Mouse (Mus musculus) MEL (cell line): ENCODE measurements around the gene Lpar5. TPM values are rescaled to one million over a fixed set of nuclear protein-coding genes. Genes with fewer than 3 reads are reported as not detected.
A peak's percentile ranks its signal among the peaks of the same experiment; 100 is the strongest.

ENCODE experiments used
- DNase-seq: peaks from one replicate; pipeline ENCODE4 v3.0.0; 2011; ENCODE audit warnings: low read depth, low spot score
- H3K27ac ChIP-seq: 2 replicates; pipeline ENCODE4 v1.5.1; 2012; ENCODE audit warnings: low read depth, mild to moderate bottlenecking, control low read depth, low read length, moderate library complexity; ENCODE audit not compliant: control insufficient read depth
- H3K27me3 ChIP-seq, 2 experiments: fragments of 150-350 bp in 1 of 2; sonication (generic) in 1 of 2; 2 replicates each; pipeline ENCODE4 v1.6.1; 2012; ENCODE audit warnings: low read length in 2 of 2, mild to moderate bottlenecking in 2 of 2, improper control_type of control experiment in 1 of 2, moderate library complexity in 1 of 2; ENCODE audit not compliant: insufficient read depth in 2 of 2, control insufficient read depth in 1 of 2
- H3K36me3 ChIP-seq, 2 experiments: 2 replicates each; pipeline ENCODE4 v1.6.1; 2012 to 2014; ENCODE audit warnings: low read length in 2 of 2, improper control_type of control experiment in 1 of 2, inconsistent platforms in 1 of 2, mild to moderate bottlenecking in 1 of 2; ENCODE audit not compliant: insufficient read depth in 2 of 2, control insufficient read depth in 1 of 2
- H3K4me1 ChIP-seq, 2 experiments: fragments of 150-350 bp in 1 of 2; sonication (generic) in 1 of 2; 2 replicates each; pipeline ENCODE4 v1.6.1; 2012; ENCODE audit warnings: low read length in 2 of 2, improper control_type of control experiment in 1 of 2, mild to moderate bottlenecking in 1 of 2; ENCODE audit not compliant: insufficient read depth in 2 of 2, control insufficient read depth in 1 of 2
- H3K4me3 ChIP-seq, 2 experiments: fragments of 150-350 bp in 1 of 2; sonication (generic) in 1 of 2; 2 replicates each; pipeline ENCODE4 v1.5.1; 2012; ENCODE audit warnings: low read depth in 2 of 2, low read length in 2 of 2, mild to moderate bottlenecking in 2 of 2, moderate library complexity in 2 of 2, control low read depth in 1 of 2, improper control_type of control experiment in 1 of 2; ENCODE audit not compliant: control insufficient read depth in 1 of 2, insufficient read depth in 1 of 2
- H3K79me2 ChIP-seq: 2 replicates; pipeline ENCODE4 v1.6.1; 2012; ENCODE audit warnings: mild to moderate bottlenecking, low read length, moderate library complexity; ENCODE audit not compliant: control insufficient read depth, poor library complexity, insufficient read depth
- H3K9ac ChIP-seq: 2 replicates; pipeline ENCODE4 v1.6.1; 2012; ENCODE audit warnings: low read depth, mild to moderate bottlenecking, control low read depth, low read length, moderate library complexity; ENCODE audit not compliant: control insufficient read depth, poor library complexity, severe bottlenecking
- H3K9me3 ChIP-seq: fragments of 150-350 bp; sonication (generic); replicated peaks from 2 replicates; pipeline ENCODE4 v1.6.1; 2012; ENCODE audit warnings: mild to moderate bottlenecking, low read length, improper control_type of control experiment, moderate library complexity; ENCODE audit not compliant: insufficient read depth
- CHD1 ChIP-seq: IDR thresholded peaks from 2 replicates; pipeline ENCODE4 v1.6.1; 2012; ENCODE audit warnings: low read depth, mild to moderate bottlenecking, inconsistent platforms, low read length, improper control_type of control experiment
- CHD2 ChIP-seq: IDR thresholded peaks from 2 replicates; pipeline ENCODE4 v1.6.1; 2011; ENCODE audit warnings: low read length, improper control_type of control experiment
- CTCF ChIP-seq, 3 experiments: IDR thresholded peaks in 2 of 3; conservative IDR thresholded peaks in 1 of 3; 2 replicates each; pipeline ENCODE4 v1.5.1; 2011 to 2012; ENCODE audit warnings: low read length in 3 of 3, low read depth in 2 of 3, mild to moderate bottlenecking in 2 of 3, improper control_type of control experiment in 1 of 3, inconsistent platforms in 1 of 3, mixed read lengths in 1 of 3, moderate library complexity in 1 of 3; ENCODE audit not compliant: control insufficient read depth in 1 of 3, insufficient read depth in 1 of 3, poor library complexity in 1 of 3, severe bottlenecking in 1 of 3
- E2F4 ChIP-seq: IDR thresholded peaks from 2 replicates; pipeline ENCODE4 v1.6.1; 2011; ENCODE audit warnings: low read depth, low read length, improper control_type of control experiment, borderline replicate concordance
- ELF1 ChIP-seq: IDR thresholded peaks from 2 replicates; pipeline ENCODE4 v1.6.1; 2014; ENCODE audit warnings: low read depth, mild to moderate bottlenecking, inconsistent platforms, low read length, improper control_type of control experiment, moderate library complexity
- ETS1 ChIP-seq: IDR thresholded peaks from 2 replicates; pipeline ENCODE4 v1.6.1; 2012; ENCODE audit warnings: low read depth, mild to moderate bottlenecking, inconsistent platforms, low read length, improper control_type of control experiment, moderate library complexity
- GATA1 ChIP-seq: IDR thresholded peaks from 2 replicates; pipeline ENCODE4 v1.6.1; 2011; ENCODE audit warnings: low read depth, low read length, improper control_type of control experiment
- KAT2A ChIP-seq: conservative IDR thresholded peaks from 2 replicates; pipeline ENCODE4 v1.6.1; 2012; ENCODE audit warnings: low read depth, low read length, improper control_type of control experiment, inconsistent platforms
- MAZ ChIP-seq: IDR thresholded peaks from 2 replicates; pipeline ENCODE4 v1.6.1; 2012; ENCODE audit warnings: low read depth, mild to moderate bottlenecking, inconsistent platforms, low read length, improper control_type of control experiment
- MEF2A ChIP-seq: IDR thresholded peaks from 2 replicates; pipeline ENCODE4 v1.6.1; 2014; ENCODE audit warnings: low read depth, mild to moderate bottlenecking, inconsistent platforms, low read length, improper control_type of control experiment; ENCODE audit not compliant: poor library complexity, insufficient replicate concordance, severe bottlenecking; ENCODE audit errors: extremely low read depth
- MXI1 ChIP-seq: IDR thresholded peaks from 2 replicates; pipeline ENCODE4 v1.6.1; 2011; ENCODE audit warnings: mild to moderate bottlenecking, low read depth, low read length, improper control_type of control experiment
- MYC ChIP-seq: IDR thresholded peaks from 2 replicates; pipeline ENCODE4 v1.6.1; 2011; ENCODE audit warnings: low read depth, mild to moderate bottlenecking, low read length, improper control_type of control experiment, moderate library complexity
- POLR2A ChIP-seq, 2 experiments: IDR thresholded peaks; 2 replicates each; pipeline ENCODE4 v1.6.1; 2011 to 2012; ENCODE audit warnings: low read length in 2 of 2, mild to moderate bottlenecking in 2 of 2, control low read depth in 1 of 2, improper control_type of control experiment in 1 of 2, low read depth in 1 of 2, moderate library complexity in 1 of 2; ENCODE audit not compliant: control insufficient read depth in 1 of 2, insufficient read depth in 1 of 2, poor library complexity in 1 of 2
- POLR2AphosphoS2 ChIP-seq: IDR thresholded peaks from 2 replicates; pipeline ENCODE4 v1.6.1; 2011; ENCODE audit warnings: low read length, improper control_type of control experiment
- POLR2AphosphoS5 ChIP-seq: IDR thresholded peaks from 2 replicates; pipeline ENCODE4 v1.6.1; 2012; ENCODE audit warnings: low read depth, borderline replicate concordance, mild to moderate bottlenecking, inconsistent platforms, low read length, moderate library complexity, mixed read lengths
- SIN3A ChIP-seq: IDR thresholded peaks from 2 replicates; pipeline ENCODE4 v1.6.1; 2012; ENCODE audit warnings: low read length, improper control_type of control experiment, inconsistent platforms
- TBP ChIP-seq: IDR thresholded peaks from 2 replicates; pipeline ENCODE4 v1.8.0; 2011; ENCODE audit warnings: low read depth, low read length, improper control_type of control experiment
- TCF12 ChIP-seq: IDR thresholded peaks from 2 replicates; pipeline ENCODE4 v1.6.1; 2014; ENCODE audit warnings: low read depth, mild to moderate bottlenecking, inconsistent platforms, low read length, improper control_type of control experiment, moderate library complexity
- USF1 ChIP-seq: IDR thresholded peaks from 2 replicates; pipeline ENCODE4 v1.6.1; 2014; ENCODE audit warnings: low read depth, mild to moderate bottlenecking, inconsistent platforms, low read length, improper control_type of control experiment, moderate library complexity
- ZC3H11A ChIP-seq: IDR thresholded peaks from 2 replicates; pipeline ENCODE4 v1.6.1; 2012; ENCODE audit warnings: low read depth, mild to moderate bottlenecking, inconsistent platforms, low read length, improper control_type of control experiment
- ZKSCAN1 ChIP-seq: IDR thresholded peaks from 2 replicates; pipeline ENCODE4 v1.6.1; 2012; ENCODE audit warnings: low read depth, mild to moderate bottlenecking, inconsistent platforms, low read length, improper control_type of control experiment, moderate library complexity
- ZMIZ1 ChIP-seq: IDR thresholded peaks from 2 replicates; pipeline ENCODE4 v1.6.1; 2012; ENCODE audit warnings: low read depth, mild to moderate bottlenecking, inconsistent platforms, low read length, improper control_type of control experiment, moderate library complexity
- polyA plus RNA-seq, 2 experiments: library from polyadenylated mRNA; stranded (reverse) in 1 of 2; unstranded in 1 of 2; fragments of >175 nt in 1 of 2; fragments of >200 nt in 1 of 2; gene quantifications; 2 replicates each; pipeline versions ENCODE4 v1.2.1 to v1.2.4; 2012; ENCODE audit warnings: low replicate concordance in 2 of 2, low read depth in 1 of 2; ENCODE audit not compliant: insufficient read length in 2 of 2, insufficient read depth in 1 of 2, missing spikeins in 1 of 2
- total RNA-seq: library from RNA; depleted of rRNA; stranded (reverse); fragments of 300-350 nt; gene quantifications from 2 replicates; pipeline ENCODE4 v1.2.3, GENCODE M21; 2012

Gene Lpar5
- total and polyA plus RNA-seq, 3 experiments, result 2.8 to 16.2 TPM; not detected in 1

GRCm38 (mm10) chr6:125096279-125096596, 28.5 kb downstream of the Lpar5 start:
- TF ChIP-seq SIN3A (no peak), POLR2AphosphoS5 (no peak), POLR2A (IDR thresholded peaks at IDR 0.05; ENCODE audit: control insufficient read depth in 1 of 2, insufficient read depth in 1 of 2, low read depth in 1 of 2, low read length in 2 of 2, poor library complexity in 1 of 2) (no peak), CHD1 (peak; percentile 31; the same call in 1 of the 2 replicates), ETS1 (no peak), MYC (peak; percentile 20; the same call in 1 of the 2 replicates), ELF1 (no peak), MXI1 (peak; percentile 15; the same call in 1 of the 2 replicates), GATA1 (no peak), MEF2A (no peak), TBP (peak; percentile 5; the same call in 1 of the 2 replicates), ZC3H11A (no peak), KAT2A (no peak), ZMIZ1 (no peak), CHD2 (no peak), USF1 (0 out of 2 replicates have a peak, but pooled peaks have one; percentile 34), CTCF (IDR thresholded peaks at IDR 0.05 in 2 of 3, conservative IDR thresholded peaks at IDR 0.05 in 1 of 3; ENCODE audit: control insufficient read depth in 1 of 3, insufficient read depth in 1 of 3, low read depth in 2 of 3, low read length in 3 of 3, poor library complexity in 1 of 3, severe bottlenecking in 1 of 3) (no peak), E2F4 (no peak), ZKSCAN1 (no peak), MAZ (no peak), TCF12 (no peak), POLR2AphosphoS2 (no peak)
- peak overlapping the region; percentile 85 for H3K27ac ChIP-seq

More at GRCm38 (mm10) chr6:125096279-125096596, 28.5 kb downstream of the Lpar5 start:
- Histone ChIP-seq H3K9ac (peak overlapping the region; percentile 98), H3K36me3 (peaks cover 14 to 25% of the 10 kb centered on the region in 2 experiments), H3K79me2 (peaks cover 37% of the 10 kb centered on the region), H3K4me3 (peak overlapping the region; percentile 84 to 90), H3K9me3 (no peaks in the 10 kb centered on the region), H3K27me3 (no peaks in the 10 kb centered on the region), H3K4me1 (peaks cover 9 to 28% of the 10 kb centered on the region in 2 experiments)
- DNase-seq, result no peak
